Mouse (Mus musculus) neural tube, embryonic 11.5 days (tissue): ENCODE results near the gene Gm36176. TPM values are rescaled to one million over a fixed set of nuclear protein-coding genes. Genes with fewer than 3 reads are reported as not detected.
"Not testable (repeated sequence)": the region's sequence is repeated elsewhere in the genome, so short reads cannot be mapped to it uniquely, and the experiment has no call there.

ENCODE experiments used
- ATAC-seq: fragments of 200-750 bp; cut with Nextera tagmentation; 2 replicates; pipeline ENCODE4 v1.8.0; 2017; ENCODE audit warnings: moderate number of reproducible peaks, mild to moderate bottlenecking, moderate TSS enrichment, moderate library complexity; ENCODE audit not compliant: insufficient read depth, low FRiP score, low TSS enrichment
- DNase-seq: peaks from one replicate; pipeline ENCODE4 v3.0.0-alpha.2; 2015; ENCODE audit warnings: low spot score
- H3K27ac ChIP-seq: fragments of 300-500 bp; sonication (generic); 2 replicates; pipeline ENCODE4 v1.5.1; 2014; ENCODE audit warnings: low read depth, mild to moderate bottlenecking, low read length
- H3K27me3 ChIP-seq: fragments of 300-500 bp; sonication (generic); 2 replicates; pipeline ENCODE4 v1.6.1; 2014; ENCODE audit warnings: mild to moderate bottlenecking, low read length, mixed read lengths; ENCODE audit not compliant: control insufficient read depth, insufficient read depth
- H3K36me3 ChIP-seq: fragments of 300-500 bp; sonication (generic); 2 replicates; pipeline ENCODE4 v1.6.1; 2014; ENCODE audit warnings: mild to moderate bottlenecking, low read length, moderate library complexity, mixed read lengths; ENCODE audit not compliant: control insufficient read depth, insufficient read depth
- H3K4me1 ChIP-seq: fragments of 300-500 bp; sonication (generic); 2 replicates; pipeline ENCODE4 v1.6.1; 2014; ENCODE audit warnings: low read length, mixed read lengths; ENCODE audit not compliant: control insufficient read depth, insufficient read depth
- H3K4me2 ChIP-seq: fragments of 300-500 bp; sonication (generic); 2 replicates; pipeline ENCODE4 v1.6.1; 2014; ENCODE audit warnings: low read depth, mild to moderate bottlenecking, moderate library complexity
- H3K4me3 ChIP-seq: fragments of 300-500 bp; sonication (generic); 2 replicates; pipeline ENCODE4 v1.5.1; 2014; ENCODE audit warnings: low read depth, low read length
- H3K9ac ChIP-seq: fragments of 300-500 bp; sonication (generic); 2 replicates; pipeline ENCODE4 v1.6.1; 2014; ENCODE audit warnings: mild to moderate bottlenecking, low read length
- H3K9me3 ChIP-seq: fragments of 300-500 bp; sonication (generic); 2 replicates; pipeline ENCODE4 v1.6.1; 2016; ENCODE audit warnings: low read length; ENCODE audit not compliant: control insufficient read depth
- WGBS: fragments of 180-500 bp; shearing (Covaris S2); extraction: QIAGEN DNeasy Blood & Tissue Kit; methylation state at CpG from one replicate; pipeline ENCODE4 v1.1.7; 2014; 5-methylcytosine and 5-hydroxymethylcytosine counted together
- polyA plus RNA-seq: library from polyadenylated mRNA; unstranded; fragments of >200 nt; fragmentation: Nextera tagmentation; extraction: Ambion mirVana; gene quantifications from 2 replicates; pipeline ENCODE4 v1.2.1, GENCODE M21; 2014

Gm36176 gene
- polyA plus RNA-seq, result not detected in 2 replicates

DNA sequence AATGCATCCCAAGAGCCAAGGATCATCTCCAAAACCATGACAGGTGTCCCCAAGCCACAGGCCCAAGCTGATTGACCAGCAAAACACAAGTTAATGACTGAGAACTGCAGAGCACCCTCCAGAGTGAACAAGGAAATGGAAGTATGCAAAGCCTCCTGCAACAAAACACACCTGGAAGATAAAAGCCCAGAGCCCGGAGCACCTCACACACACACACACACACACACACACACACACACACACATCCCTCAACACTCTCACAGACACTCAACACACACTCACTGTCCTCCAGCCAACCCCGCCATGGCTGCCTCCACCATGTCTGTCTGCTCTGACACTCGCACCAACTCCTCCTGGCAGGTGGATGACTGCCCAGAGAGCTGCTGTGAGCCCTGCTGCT, at the start of gene Gm36176:
TSS of gene Gm36176 (plus strand) at position 301 of the 400 bp plus-strand sequence.
- no peak for ATAC-seq
- WGBS, result 96% methylated on average over 3 of the region's 3 CpGs

DNA sequence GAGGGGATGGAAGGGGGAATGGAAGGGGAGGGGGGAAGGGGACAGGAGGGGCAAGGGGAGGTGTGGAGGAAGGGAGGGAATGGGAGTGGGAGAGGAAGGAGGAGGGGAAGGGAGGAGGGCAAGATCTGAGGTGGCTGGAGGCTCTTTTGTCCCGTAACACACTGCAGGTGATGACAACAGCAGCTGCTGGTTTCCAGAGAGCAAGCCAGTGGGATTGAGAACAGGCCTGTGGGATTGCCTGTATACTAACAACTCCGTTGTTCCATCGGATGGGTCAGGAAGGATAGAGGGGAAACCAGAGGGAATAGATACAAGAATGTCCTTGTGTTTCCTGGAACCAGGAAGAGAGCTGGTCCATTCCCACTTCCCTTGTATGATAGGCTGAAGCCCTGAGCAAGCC, 48.9 kb upstream of the Gm36176 start:
- H3K36me3 ChIP-seq, result no peaks in the 10 kb centered on the region
- H3K4me1 ChIP-seq, result peaks cover 2% of the 10 kb centered on the region; the same call in 1 of the 2 replicates
- no peak for ATAC-seq
- DNase-seq, result peak; percentile 25
- no peaks in the 10 kb centered on the region for H3K9me3 ChIP-seq
- WGBS, result 18% methylated on average over 3 of the region's 3 CpGs
- no peaks in the 10 kb centered on the region for H3K27me3 ChIP-seq
- H3K9ac ChIP-seq, result no peak overlapping the region
- H3K4me2 ChIP-seq, result no peak overlapping the region
- no peak overlapping the region for H3K4me3 ChIP-seq
- 0 out of 2 replicates have a peak overlapping the region, but pooled peaks have one; percentile 8 for H3K27ac ChIP-seq

More for the DNA sequence above, at the start of gene Gm36176:
- H3K27me3 ChIP-seq, result no peaks in the 10 kb centered on the region
- H3K9ac ChIP-seq, result no peak within 1 kb of the TSS
- H3K4me1 ChIP-seq, result no peaks in the 10 kb centered on the region
- no peak within 1 kb of the TSS for H3K4me3 ChIP-seq
- no peak within 1 kb of the TSS for H3K4me2 ChIP-seq
- H3K9me3 ChIP-seq, result no peaks in the 10 kb centered on the region
- H3K27ac ChIP-seq, result no peak within 1 kb of the TSS
- no peaks in the 10 kb centered on the region for H3K36me3 ChIP-seq
- no peak for DNase-seq

DNA sequence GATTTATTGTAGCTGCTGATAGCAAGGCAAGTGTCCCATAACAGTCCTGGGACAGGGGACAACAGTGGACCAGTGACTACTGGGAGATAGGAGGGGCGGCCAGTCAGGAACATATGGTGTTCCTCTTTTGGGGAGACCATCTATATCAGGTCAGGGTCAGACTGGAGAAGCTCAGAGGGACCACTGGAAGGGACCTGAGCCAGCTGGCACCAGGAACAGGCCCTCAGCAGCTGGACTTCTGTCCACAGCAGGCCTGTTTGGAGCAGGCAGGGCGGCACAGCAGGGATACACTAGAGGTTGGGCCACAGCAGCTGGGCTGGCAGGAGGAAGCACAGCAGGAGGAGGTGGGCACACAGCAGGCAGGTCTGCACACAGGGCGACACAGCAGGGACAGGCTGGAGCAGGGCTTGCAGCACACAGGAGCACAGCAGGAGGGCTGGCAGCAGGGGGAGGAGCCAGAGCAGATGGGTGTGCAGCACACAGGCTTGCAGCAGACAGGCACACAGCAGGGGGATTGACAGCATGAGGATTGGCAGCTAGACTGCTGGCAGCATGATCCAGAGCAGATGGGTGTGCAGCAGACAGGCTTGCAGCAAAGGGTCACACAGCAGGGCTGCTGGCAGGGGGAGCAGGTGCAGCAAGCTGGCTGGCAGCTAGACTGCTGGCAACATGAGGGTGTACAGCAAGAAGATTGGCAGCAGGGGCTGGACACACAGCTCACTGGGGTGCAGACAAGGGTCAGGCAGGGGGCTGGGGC, 48.3 kb upstream of the Gm36176 start:
- ATAC-seq, DNase-seq, H3K4me1 ChIP-seq, H3K36me3 ChIP-seq, H3K9ac ChIP-seq, H3K4me2 ChIP-seq, H3K9me3 ChIP-seq, H3K27me3 ChIP-seq, H3K4me3 ChIP-seq: not testable (repeated sequence)
- WGBS, result 42% methylated on average over 2 of the region's 3 CpGs
- H3K27ac ChIP-seq, result 0 out of 2 replicates have a peak overlapping the region, but pooled peaks have one; percentile 8

DNA sequence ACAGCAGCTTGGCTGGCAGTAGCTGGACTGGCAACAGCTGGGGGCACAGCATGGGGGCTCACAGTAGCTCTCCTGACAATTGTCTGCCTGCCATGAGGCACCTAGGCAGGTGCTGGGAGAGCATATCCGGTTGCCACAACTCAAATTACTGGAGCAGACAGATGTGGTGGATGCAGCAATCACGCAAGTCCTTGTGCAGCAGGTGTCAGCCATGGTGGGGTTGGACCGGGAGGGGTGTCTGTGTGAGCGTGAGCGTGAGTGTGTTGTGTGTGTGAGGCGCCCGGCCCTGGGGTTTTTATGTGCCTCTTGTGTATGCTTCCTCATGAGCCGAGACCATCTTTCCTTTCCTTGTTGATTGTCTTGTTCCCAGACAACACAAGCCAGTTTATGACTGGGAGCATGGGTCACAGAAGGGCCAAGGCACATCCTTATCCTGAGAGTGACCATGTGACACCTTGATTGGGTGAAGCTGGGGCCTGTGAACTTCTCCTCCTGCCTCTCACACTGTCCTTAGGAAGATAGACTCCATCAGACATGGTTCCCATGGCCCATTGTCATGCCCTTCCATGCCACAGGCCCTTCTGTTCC, 47.6 kb upstream of the Gm36176 start, which contains the start of gene Gm19668:
TSS of gene Gm19668 (minus strand) at position 213 of the 588 bp plus-strand sequence.
- DNase-seq (no peak), ATAC-seq (no peak; the same call in 1 of the 2 replicates)
- WGBS, result 46% methylated on average over 8 of the region's 8 CpGs

DNA sequence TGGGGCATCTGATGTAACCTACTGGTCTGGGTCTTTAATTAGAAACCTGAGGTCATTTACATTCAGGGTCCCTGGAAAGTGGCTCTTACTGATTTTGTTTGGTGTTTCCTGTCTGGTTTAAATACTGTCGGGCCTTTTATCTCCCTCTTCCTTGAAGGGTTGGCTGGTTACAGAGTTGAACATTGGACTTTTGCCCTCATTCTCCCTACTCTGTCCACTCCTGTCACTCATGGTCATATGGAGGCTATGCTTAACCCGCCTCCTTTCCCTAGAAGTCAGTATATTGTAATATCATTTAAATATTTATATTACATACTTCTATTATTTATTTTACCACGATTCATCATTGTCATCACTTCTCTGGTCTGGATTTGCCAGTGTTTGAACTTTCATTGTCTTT, 42.5 kb upstream of the Gm36176 start:
- DNase-seq, result no peak
- WGBS, result 89% methylated on average over 3 of the region's 3 CpGs
- H3K27me3 ChIP-seq, result no peaks in the 10 kb centered on the region
- no peaks in the 10 kb centered on the region for H3K4me1 ChIP-seq
- H3K4me3 ChIP-seq, result no peak overlapping the region
- no peaks in the 10 kb centered on the region for H3K9me3 ChIP-seq
- H3K4me2 ChIP-seq, result no peak overlapping the region
- ATAC-seq, result no peak
- no peaks in the 10 kb centered on the region for H3K36me3 ChIP-seq
- no peak overlapping the region for H3K9ac ChIP-seq
- H3K27ac ChIP-seq, result no peak overlapping the region

More for the DNA sequence above, 47.6 kb upstream of the Gm36176 start, which contains the start of gene Gm19668:
- no peaks in the 10 kb centered on the region for H3K9me3 ChIP-seq
- no peaks in the 10 kb centered on the region for H3K27me3 ChIP-seq
- H3K4me1 ChIP-seq, result peaks cover 2% of the 10 kb centered on the region; the same call in 1 of the 2 replicates
- no peaks in the 10 kb centered on the region for H3K36me3 ChIP-seq
- no peak within 1 kb of the TSS for H3K4me3 ChIP-seq
- 0 out of 2 replicates have a peak within 1 kb of the TSS, but pooled peaks have one; percentile 8 for H3K27ac ChIP-seq
- no peak within 1 kb of the TSS for H3K9ac ChIP-seq
- no peak within 1 kb of the TSS for H3K4me2 ChIP-seq

DNA sequence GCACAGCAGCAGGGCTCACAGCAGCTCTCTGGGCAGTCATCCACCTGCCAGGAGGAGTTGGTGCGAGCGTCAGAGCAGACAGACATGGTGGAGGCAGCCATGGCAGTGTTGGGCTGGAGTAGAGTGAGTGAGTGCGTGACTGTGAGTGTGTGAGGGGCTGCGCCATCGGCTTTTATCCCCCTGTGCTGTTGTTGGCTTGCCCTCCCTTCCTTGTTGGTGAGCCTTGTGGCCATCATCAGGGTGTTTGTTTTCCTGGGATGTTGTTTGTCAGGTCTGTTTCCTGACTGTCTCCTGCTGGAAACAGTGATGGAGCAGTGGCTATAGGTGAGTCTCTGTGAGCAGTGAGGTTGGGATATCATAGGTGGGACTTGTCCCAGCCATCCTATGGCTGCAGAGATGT, 34.9 kb upstream of the Gm36176 start, which contains the start of gene Gm9507:
TSS of gene Gm9507 (minus strand) at position 101 of the 400 bp plus-strand sequence.
- H3K4me2 ChIP-seq, result no peak within 1 kb of the TSS
- no peak within 1 kb of the TSS for H3K9ac ChIP-seq
- no peaks in the 10 kb centered on the region for H3K4me1 ChIP-seq
- no peak within 1 kb of the TSS for H3K27ac ChIP-seq
- ATAC-seq (no peak), DNase-seq (no peak)
- H3K4me3 ChIP-seq, result no peak within 1 kb of the TSS
- no peaks in the 10 kb centered on the region for H3K27me3 ChIP-seq
- 73% methylated on average over 5 of the region's 5 CpGs for WGBS
- no peaks in the 10 kb centered on the region for H3K36me3 ChIP-seq
- H3K9me3 ChIP-seq, result no peaks in the 10 kb centered on the region

DNA sequence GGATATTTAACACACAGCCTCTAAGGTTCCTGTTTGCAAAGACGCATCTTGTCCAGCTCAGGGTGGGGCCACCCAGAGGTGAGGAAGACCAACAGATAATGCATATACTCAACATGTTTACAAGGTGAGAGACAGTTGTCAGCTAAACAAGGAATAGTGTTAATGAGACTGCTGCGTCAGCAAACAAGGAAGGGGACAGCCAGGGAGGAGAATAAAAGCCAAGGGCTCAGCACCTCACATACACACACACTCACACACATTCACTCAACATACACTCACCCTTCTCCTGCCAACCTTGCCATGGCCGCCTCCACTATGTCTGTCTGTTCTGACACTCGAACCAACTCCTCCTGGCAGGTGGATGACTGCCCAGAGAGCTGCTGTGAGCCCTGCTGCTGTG, 32.2 kb upstream of the Gm36176 start, which contains the start of gene Gm2696:
TSS of gene Gm2696 (plus strand) at position 301 of the 400 bp plus-strand sequence.
- Histone ChIP-seq H3K9ac (no peak within 1 kb of the TSS), H3K4me1 (no peaks in the 10 kb centered on the region), H3K27me3 (no peaks in the 10 kb centered on the region), H3K36me3 (no peaks in the 10 kb centered on the region), H3K4me2 (no peak within 1 kb of the TSS), H3K27ac (no peak within 1 kb of the TSS), H3K4me3 (no peak within 1 kb of the TSS), H3K9me3 (no peaks in the 10 kb centered on the region)
- ATAC-seq (no peak), DNase-seq (no peak)
- 59% methylated on average over 4 of the region's 4 CpGs for whole genome bisulfite sequencing

DNA sequence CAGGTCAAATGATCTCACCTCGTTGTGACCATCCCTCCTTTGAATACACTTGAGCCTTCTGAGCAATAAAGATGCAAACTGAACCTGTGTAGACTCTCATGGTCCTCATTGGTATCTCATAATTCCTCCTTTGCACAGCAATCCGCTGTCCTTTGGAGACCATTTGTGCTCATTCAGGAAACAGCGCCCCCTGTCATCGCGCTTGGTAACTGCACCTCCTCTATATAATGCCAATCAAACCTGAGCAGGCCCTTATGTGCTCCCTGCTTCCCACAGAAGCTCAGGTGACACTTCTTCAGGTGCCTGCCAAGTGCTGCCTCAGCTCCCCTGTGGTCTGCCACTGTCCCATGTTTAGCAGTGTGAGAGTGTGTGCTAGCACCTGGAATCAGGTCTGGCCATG, 31.1 kb upstream of the Gm36176 start:
- H3K27ac ChIP-seq, result no peak overlapping the region
- H3K4me2 ChIP-seq, result no peak overlapping the region
- no peak overlapping the region for H3K4me3 ChIP-seq
- H3K9me3 ChIP-seq, result no peaks in the 10 kb centered on the region
- H3K27me3 ChIP-seq, result no peaks in the 10 kb centered on the region
- no peak for ATAC-seq
- peak; percentile 35 for DNase-seq
- H3K36me3 ChIP-seq, result no peaks in the 10 kb centered on the region
- no peak overlapping the region for H3K9ac ChIP-seq
- 28% methylated on average over 5 of the region's 5 CpGs for WGBS
- H3K4me1 ChIP-seq, result no peaks in the 10 kb centered on the region
